Mouse (Mus musculus) CH12F3 (cell line): ENCODE measurements around the gene Dapk1.

ENCODE experiments used
- in situ Hi-C: fragments of 300-500 bp; cut with MboI; formaldehyde crosslinking; loops from 2 replicates; pipeline ENCODE4 v1.14.3; 2020; ENCODE audit warnings: low sequenced_read_pairs

The Dapk1 gene

DNA sequence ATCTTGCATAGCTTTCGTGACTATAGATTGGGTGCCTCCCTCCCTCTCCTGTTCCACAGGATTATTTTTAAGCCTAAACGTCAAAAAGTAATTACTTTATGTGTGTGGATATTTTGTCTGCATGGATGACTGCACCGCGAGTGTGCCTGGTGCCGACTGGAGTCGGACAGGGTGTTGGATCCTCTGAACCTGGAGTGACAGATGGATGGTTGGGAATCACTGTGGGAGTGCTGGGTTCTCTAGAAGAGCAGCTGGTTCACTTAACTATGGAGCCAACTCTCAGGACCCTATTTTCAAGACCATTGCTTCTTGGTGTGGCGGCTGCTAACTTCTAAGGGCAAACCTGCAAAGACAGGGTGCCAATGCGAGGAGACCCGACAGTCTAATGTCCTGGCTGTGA lies 133.6 kb downstream of the Dapk1 start:
- in situ Hi-C loops, result no loop called here

DNA sequence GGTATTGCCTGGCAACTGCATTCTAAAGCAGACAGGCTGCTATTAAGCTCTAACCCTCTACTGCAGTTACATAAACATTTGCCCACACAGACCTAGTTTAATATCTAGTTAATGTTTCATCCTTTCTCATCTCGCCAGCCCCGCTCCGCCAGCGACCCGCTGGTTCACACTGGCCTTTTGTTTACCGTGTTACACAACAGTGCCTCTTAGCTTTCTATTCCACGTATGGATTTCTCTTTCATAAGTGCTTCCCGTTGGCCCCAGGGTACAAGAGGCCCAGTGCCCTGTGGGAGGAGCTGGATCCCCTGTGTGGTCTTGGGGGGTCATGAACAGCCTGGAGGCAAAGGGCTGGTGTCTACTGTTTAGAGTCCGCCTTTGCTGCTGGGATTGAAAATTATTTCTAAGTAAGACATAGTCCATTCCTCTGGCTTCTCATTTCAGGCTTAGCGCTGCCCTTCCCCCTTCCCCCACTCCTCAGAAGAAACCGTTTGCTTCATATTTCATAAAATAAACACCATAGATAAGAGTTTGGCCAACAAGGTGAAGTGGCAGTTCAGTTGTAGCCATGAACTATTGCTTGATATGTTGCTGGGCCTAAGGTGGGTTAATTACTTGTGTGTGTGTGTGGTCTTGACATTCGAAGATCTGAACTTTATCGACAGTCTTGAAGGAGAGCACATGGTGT lies 134.8 kb downstream of the Dapk1 start:
- in situ Hi-C loops, result no loop called here

- in situ Hi-C loops, result no loop called here
Measured at GRCm38 (mm10) chr13:60737632-60738324, 136.0 kb downstream of the Dapk1 start.

- in situ Hi-C loops, result no loop called here
Measured at GRCm38 (mm10) chr13:60738429-60738828, 136.7 kb downstream of the Dapk1 start.

DNA sequence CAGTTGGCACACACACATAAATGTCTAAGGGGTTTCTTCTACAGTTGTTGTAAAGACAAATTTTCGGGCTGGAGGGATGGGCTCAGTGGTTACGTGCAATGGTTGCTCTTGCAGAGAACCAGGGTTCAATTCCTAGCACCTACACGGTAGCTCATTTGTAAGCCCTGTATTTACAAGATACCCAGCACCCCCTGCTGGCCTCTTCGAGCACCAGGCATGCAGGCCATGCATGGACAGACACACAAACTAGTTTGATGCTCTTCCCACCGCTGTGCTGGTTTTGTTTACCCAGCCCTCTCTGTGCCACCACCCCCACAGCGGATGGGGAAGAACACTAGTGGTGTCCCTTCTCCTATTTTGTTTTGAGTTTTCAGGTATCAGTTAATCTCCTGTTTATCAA lies 138.5 kb downstream of the Dapk1 start:
- in situ Hi-C loops, result no loop called here

GRCm38 (mm10) chr13:60742611-60743010 lies 140.9 kb downstream of the Dapk1 start:
- in situ Hi-C loops, result no loop called here

DNA sequence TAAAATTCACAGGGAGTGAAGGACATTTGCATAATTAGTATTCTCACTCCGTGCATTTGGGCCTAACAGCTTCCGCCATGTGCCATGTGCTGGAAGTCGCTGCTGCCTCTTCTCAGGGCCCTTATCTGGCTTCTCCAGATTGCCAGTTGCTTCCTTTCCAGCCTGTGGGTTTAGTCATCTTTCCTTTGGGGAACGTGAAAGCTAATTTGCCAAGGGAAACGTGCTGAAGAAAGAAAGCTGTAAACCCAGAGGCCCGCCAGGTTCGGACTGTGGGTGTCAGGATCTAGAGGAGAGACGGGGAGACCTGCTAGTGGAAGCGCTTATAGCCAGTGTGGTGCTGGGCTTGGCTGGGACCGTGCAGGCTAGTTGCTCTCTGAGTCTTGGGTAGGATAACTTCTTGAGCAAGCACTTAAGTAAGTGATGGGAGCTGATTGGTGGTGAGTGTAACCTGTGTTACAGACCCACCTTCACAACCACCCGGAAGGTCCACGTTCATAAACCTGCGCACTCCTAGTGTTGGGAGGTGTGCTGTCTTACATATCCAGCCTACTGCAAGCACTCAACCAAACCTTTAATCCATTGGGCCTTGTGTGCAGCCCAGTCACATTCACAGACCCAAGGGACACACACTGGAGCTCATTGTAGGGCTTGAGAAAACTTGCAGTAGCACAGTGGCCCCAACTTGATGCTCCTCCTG lies 141.8 kb downstream of the Dapk1 start:
- in situ Hi-C loops, result no loop called here

GRCm38 (mm10) chr13:60744078-60744460 lies 142.3 kb downstream of the Dapk1 start:
- in situ Hi-C loops, result no loop called here

- in situ Hi-C loops, result no loop called here
Measured at GRCm38 (mm10) chr13:60744736-60745135, 143.0 kb downstream of the Dapk1 start.

- in situ Hi-C loops, result no loop called here
Measured at GRCm38 (mm10) chr13:60745358-60745757, 143.6 kb downstream of the Dapk1 start.

DNA sequence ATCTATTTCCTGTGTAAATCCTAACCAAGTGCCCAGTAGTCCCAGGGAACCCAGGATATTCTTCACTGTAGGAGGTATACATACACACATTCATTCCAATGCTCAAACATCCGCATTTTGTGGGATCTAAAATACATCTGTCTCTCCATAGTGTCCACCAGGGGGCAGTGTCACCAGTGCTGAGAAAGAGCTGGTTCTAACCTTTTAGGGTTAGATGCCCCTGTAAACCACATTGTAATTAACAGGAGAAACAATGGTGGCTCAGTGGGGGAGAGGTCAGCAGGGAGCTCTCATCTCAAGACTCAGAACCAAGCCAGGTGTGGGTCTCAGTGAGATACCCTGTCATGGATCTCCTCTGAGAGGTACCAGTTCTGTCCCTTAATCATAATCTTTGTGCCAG lies 144.5 kb downstream of the Dapk1 start:
- in situ Hi-C loops, result no loop called here

- in situ Hi-C loops, result no loop called here
Measured at GRCm38 (mm10) chr13:60747201-60747600, 145.5 kb downstream of the Dapk1 start.

DNA sequence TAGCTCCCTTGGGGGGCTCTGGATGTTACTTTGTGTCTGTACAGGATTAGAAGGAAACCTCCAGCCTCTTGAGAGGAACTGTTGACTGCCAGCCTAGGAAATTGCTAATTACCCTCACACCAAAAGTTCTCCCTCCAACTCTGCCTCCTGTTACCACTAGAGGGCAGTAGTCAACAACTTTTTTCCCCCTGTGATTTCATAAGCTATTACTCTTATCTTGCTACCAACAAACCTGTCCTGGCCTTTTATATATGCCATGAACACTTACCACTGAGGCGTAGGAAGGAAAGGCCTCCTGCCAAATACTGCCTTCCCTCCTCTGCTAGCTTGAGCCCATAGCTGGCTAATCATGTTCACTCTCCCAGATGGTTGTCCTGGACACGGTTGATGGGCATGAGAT lies 146.8 kb downstream of the Dapk1 start:
- in situ Hi-C loops, result no loop called here

DNA sequence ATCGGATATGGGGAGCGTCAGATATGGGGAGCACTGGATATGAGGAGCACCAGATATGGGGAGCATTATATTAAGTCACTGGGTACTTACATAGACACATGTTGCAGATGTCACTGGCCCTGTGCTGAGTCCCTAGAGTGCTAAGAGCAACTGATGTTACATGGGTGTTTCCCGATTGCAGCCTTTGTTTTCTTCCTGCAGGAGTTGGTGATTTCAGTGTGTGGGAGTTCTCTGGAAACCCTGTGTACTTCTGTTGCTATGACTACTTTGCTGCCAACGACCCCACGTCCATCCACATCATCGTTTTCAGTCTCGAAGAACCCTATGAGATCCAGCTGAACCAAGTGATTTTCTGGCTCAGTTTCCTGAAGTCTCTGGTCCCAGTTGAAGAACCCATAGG lies 149.2 kb downstream of the Dapk1 start:
- in situ Hi-C loops, result no loop called here

DNA sequence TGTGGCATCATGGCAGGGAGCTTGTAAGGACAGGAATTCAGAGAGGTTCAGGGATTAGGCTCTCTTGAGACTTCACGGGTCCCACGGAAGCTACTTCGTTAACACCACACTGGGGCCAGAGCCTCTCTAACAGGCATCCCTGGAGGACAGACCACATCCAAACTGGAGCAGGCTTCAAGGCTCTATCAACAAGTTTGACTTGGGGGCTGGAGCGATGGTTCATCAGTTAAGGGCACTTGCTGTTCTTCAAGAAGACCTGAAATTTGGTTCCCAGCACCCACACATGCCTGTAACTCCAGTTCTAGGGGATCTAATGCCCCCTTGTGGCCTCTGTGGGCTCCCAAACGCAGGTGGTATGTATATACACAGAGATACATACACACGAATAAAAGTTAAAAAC lies 151.5 kb downstream of the Dapk1 start:
- in situ Hi-C loops, result no loop called here

DNA sequence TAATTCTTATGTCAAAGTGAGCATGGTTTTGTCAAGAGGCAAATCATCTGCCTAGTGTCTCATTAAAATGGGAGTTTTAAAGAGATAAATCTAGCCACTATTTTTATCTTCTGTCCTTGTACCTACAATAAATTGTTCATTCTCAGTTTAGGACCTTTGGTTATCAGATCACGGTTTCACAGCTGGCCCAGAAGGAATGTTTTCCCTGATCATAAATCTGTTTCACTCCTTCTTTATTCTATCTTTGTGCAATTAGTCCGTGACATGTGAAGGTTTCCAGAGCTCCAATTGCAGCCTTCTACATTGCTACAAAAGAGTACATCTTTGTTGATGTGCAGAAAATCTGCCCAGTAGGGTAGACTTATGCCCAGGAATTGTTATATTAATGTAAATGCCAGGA lies 153.5 kb downstream of the Dapk1 start:
- in situ Hi-C loops, result no loop called here

DNA sequence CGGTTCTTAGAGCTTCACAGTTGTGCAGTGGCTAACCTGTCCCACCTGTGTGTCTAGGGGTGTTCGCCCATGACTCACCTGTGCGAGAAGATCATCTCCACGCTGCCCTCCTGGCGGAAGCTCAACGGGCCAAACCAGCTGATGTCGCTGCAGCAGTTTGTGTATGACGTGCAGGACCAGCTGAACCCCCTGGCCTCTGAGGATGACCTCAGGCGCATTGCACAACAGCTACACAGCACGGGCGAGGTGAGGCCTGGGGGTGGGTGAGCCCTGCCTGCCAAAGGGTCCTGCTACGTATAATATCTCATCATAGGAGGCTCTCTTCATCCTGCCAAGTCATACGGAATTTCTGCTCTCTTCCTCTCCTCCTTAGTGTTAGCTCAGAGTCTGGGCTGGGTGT lies 155.5 kb downstream of the Dapk1 start:
- in situ Hi-C loops, result no loop called here

DNA sequence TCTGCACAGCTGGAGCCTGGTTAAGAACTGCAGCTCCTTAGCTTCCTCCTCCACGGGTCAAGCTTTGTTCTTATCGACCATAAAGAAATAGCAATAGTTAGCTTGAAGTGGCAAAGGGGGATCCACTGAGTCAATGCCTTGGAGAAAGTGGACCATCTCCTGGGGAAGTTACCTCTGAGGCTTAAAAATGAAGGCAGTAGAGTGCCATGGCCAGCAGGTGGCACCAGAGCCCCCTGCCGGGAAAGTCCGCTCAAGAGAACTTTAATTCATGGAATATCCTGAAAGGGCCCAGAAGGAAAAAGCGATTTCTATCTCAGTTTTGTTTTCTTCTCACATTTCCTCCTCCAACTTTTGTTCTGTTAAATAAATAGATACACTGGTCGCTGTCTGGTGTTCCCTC lies 157.4 kb downstream of the Dapk1 start:
- in situ Hi-C loops, result no loop called here

GRCm38 (mm10) chr13:60760392-60760791 lies 158.6 kb downstream of the Dapk1 start:
- in situ Hi-C loops, result no loop called here

- in situ Hi-C loops, result no loop called here
Measured at GRCm38 (mm10) chr13:60761161-60761560, 159.4 kb downstream of the Dapk1 start.

GRCm38 (mm10) chr13:60780534-60780933 lies 178.8 kb downstream of the Dapk1 start:
- in situ Hi-C loops, result no loop called here

DNA sequence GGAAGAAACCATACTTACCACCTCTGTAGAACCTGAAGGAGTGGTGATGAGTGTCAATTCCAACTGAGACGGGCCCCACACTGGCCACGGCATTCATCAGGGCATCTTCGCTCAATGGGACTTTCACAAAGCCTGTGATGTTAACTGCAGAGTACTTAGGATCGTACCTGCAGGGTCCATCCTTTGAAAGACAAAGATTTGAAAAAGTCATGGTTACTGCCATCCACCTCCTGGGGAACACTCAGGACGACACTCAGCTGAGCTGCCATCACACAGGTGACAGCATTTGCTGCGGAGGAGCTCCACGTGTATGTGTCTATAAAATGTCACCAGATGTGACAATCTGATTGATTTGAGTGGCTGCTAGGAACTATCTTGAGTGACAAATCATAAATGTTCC lies 181.6 kb downstream of the Dapk1 start:
- in situ Hi-C loops, result no loop called here
